Mouse (Mus musculus) c-Kit-negative CD71-positive TER-119-positive erythroid progenitor cells, embryonic 14.5 days (primary cell): ENCODE results near the gene Arl5c.
"Not testable (repeated sequence)": the region's sequence is repeated elsewhere in the genome, so short reads cannot be mapped to it uniquely, and the experiment has no call there.

Experiments
- DNase-seq: peaks from one replicate; pipeline ENCODE4 v3.0.0-alpha.2; 2013; ENCODE audit warnings: low read depth, low spot score

Gene Arl5c

GRCm38 (mm10) chr11:97960907-97961306 lies 35.1 kb downstream of the Arl5c start:
- DNase-seq: no peak

GRCm38 (mm10) chr11:97959300-97959680 lies 36.7 kb downstream of the Arl5c start:
- DNase-seq: no peak

- DNase-seq: no peak
Measured at GRCm38 (mm10) chr11:97958641-97959299, 37.2 kb downstream of the Arl5c start.

GRCm38 (mm10) chr11:97956905-97957560 lies 38.9 kb downstream of the Arl5c start:
- no peak for DNase-seq

GRCm38 (mm10) chr11:97955915-97956314 lies 40.1 kb downstream of the Arl5c start:
- DNase-seq: no peak

- DNase-seq: no peak
Measured at GRCm38 (mm10) chr11:97955146-97955902, 40.7 kb downstream of the Arl5c start.

GRCm38 (mm10) chr11:97954469-97955141 lies 41.4 kb downstream of the Arl5c start:
- no peak for DNase-seq

GRCm38 (mm10) chr11:97953939-97954275 lies 42.1 kb downstream of the Arl5c start:
- no peak for DNase-seq

- no peak for DNase-seq
Measured at GRCm38 (mm10) chr11:97953179-97953938, 42.6 kb downstream of the Arl5c start.

- no peak for DNase-seq
Measured at GRCm38 (mm10) chr11:97952367-97953006, 43.5 kb downstream of the Arl5c start.

GRCm38 (mm10) chr11:97949703-97950475 lies 46.1 kb downstream of the Arl5c start:
- DNase-seq: peak; percentile 26

- no peak for DNase-seq
Measured at GRCm38 (mm10) chr11:97947426-97947825, 48.6 kb downstream of the Arl5c start.

GRCm38 (mm10) chr11:97945738-97946289 lies 50.2 kb downstream of the Arl5c start:
- DNase-seq: not testable (repeated sequence)

- DNase-seq: no peak
Measured at GRCm38 (mm10) chr11:97945031-97945430, 51.0 kb downstream of the Arl5c start.

- DNase-seq: no peak
Measured at GRCm38 (mm10) chr11:97943256-97943655, 52.7 kb downstream of the Arl5c start.

- no peak for DNase-seq
Measured at GRCm38 (mm10) chr11:97942420-97943111, 53.4 kb downstream of the Arl5c start.
